Mouse (Mus musculus) adrenal gland, postnatal 36 days (tissue): ENCODE measurements around the gene Dclre1b. TPM values are rescaled to one million over a fixed set of nuclear protein-coding genes. Genes with fewer than 3 reads are reported as not detected.

Experiments used
- DNase-seq, 2 experiments: peaks; one replicate each; pipeline ENCODE4 v3.0.0; 2021; ENCODE audit warnings: mixed read lengths in 1 of 2
- total RNA-seq, 2 experiments: library from RNA; stranded (reverse); gene quantifications; 2 replicates each; pipeline ENCODE4 v1.2.3; 2021

Dclre1b gene
- total RNA-seq, 2 experiments from 2014 or later: 15.1 to 15.8 TPM

DNA sequence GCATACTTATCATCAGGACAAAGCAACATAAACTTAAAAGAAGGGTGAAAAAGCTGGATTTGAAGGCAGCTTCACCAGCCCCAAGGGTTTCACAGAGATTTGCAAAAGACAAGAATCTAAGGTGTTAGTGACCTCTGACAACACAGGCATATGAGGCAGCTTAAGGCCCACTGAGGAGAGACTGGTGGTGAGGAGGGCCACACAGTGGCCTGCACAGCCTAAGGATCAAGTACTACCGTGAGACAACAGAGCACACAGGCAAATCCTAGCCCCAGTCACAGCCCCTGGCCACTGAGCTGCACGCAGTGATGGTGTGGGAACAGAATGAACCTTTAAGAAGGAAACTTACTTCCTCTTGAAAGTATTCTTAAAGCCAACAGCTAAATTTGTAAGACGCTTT, 35.7 kb downstream of the Dclre1b start:
- DNase-seq: no peak

DNA sequence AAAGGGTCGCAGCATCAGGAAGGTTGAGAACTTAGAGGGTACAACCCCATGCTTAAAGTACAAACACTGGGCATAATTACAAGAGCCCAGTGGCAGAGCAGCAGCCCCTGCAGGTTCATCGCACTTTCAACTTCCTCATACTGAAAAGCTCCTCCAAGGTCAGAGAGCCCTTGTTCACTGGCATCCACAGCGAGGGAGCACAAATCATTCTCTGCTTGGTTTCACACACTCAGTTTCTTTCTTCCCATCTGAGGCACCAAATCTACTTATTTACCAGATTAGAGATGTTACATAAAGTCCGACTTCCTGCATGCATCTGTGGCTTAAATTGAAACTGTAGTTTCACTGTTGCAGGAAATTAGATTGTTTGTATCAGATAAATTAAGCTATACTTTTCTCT, 36.4 kb downstream of the Dclre1b start:
- DNase-seq: peak; percentile 22 to 33

DNA sequence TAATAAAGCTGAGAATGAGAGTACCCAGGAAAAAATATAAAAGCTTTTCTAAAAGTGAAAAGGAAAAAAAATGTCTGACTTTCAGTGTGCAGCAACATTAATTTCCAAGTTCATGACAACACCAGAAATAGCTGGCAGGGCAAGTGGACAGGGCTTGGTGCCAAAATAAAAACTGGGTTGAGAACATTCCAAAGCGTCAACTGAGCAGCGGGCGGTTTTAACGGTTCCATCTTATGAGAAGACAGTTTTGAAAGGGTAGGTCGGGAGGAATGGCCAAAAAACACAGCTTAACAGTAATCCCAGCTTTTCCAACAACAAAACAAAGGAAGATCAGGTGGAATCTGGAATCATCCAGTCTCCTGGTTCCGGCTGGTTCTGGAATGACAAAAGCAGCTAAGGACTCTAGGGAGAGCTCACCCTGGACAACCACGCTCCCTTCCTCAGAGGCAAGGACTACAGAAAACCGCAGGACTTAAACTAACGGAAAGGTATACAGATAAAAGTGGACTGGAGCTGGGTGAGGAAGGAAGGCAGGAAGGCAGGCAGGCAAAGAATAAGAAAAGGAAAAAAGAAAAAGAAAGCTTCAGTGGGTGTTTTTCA, 37.6 kb downstream of the Dclre1b start:
- peak; percentile 82 to 85 for DNase-seq

DNA sequence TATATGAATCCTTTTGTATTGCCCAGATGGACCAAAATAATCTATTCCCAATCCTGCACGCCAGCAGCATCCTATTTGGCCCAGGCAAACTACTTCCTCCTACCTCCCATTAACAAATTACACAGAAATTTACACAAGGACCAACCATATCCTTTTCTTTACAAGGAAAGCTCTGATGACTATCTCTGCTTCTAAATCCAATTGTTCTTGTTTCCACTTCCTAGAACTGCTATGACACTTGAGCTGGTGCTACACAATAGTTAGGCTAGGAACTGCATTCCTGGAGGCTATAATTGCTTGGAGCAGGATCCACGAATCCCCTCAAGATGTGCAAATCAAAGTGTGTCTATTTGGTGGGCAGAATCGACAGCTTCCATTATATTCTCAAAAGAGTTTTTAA, 42.5 kb downstream of the Dclre1b start:
- DNase-seq: no peak

DNA sequence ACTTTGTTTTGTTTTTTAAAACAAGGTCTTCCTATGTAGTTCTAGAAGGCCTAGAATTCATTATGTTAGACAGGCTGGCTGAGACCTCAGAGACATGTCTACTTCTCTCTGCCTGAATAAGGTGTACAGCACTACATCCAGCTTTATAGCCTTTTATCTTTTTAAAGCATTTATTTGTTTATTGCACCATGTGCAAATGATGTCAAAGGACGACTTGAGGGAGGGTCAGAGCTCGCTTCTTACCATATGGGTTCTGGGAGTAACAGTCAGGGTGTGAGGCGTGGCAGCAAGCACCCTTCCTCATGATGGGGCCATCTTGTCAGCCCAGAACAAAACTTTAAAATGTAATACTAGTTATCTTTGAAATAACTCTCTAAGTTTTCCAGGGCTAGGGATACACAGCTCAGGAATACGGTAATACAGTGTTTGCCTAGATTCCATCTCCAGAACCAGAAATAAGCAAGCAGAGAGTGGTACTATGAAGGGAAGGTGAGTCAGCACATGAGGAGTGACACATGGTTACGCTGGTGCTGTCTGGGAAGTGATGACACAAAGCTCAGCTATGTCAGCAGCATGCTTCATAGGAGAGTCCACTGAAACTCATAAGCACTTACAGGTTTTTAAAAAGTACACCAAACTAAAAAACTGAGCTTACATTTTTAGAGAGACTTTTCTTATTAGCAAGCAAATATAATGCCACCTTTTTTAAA, 49.8 kb downstream of the Dclre1b start:
- peak; percentile 40 to 46 for DNase-seq

DNA sequence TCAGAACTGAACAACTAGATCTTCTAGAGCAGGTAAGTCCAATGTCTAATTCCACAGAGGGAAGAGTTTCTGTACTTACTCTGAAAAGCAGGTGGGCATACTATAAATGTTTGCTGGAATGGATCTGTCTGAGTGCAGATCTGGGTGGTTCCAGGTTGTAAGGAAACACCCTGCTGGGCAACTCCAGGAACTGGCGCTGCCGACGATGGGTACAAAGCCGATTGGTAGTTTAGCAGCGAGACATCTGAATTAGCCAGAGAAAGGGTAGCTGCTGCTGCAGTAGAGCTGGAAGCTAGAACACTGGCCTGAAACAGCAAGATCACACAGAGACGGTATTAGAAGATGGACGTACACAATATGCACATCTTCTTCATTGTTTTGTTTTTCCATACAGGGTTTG, 50.8 kb downstream of the Dclre1b start:
- DNase-seq: no peak

DNA sequence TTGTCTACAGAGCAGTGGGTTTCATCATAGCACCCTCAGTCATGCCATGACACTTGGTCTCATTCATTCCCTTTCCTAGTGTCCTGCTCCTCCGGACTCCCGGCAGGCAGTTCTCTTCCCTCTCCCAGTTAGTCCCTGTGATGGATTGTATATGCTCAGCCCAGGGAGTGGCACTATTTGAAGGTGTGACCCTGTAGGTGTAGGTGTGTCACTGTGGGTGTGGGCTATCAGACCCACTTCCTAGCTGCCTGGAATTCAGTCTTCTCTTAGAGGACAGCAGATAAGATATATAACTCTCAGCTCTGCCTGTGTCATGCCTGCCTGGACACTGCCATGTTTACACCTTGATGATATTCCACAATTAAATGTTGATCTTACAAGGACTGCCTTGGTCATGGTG, 52.3 kb downstream of the Dclre1b start:
- DNase-seq: no peak

DNA sequence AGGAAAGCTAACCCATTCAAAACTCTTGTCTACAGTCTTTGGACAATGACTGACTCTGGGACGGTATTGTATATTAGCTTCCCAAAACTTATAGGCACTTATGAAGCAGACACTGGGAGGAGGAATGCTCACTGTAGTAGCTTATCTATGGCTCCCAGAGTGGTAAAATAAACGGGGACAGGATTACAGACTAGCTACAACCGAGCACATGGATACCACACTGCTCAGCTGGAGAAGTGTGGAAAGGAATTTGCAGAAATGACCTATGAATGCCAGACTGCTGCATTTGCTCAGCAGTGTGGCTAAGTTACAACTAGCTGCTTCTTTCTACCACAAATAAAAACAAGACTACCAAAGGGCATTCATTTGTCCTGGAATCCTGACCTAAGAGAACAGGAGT, 53.9 kb downstream of the Dclre1b start:
- DNase-seq: no peak

DNA sequence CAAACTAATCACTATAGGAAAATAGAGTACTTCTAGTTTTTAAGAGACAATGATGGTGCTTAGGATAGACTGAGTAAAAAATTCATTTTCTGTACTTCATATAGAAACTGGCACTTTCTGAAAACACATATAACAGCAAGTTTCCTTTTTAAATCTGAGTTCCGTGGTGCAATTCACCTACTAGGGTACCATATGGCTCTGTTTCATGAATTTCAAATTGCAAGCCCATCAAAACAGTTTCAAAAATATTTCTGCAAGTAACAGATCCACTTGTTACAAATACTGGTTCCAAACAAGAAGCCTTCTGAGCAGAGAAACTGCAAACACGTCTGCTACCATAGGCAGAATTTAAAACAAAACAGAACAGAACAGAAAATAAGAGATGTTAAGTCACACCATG, 57.7 kb downstream of the Dclre1b start:
- DNase-seq: no peak

Other genes starting within 250 kb of the Dclre1b start
- gene Syt6, start 234.2 kb downstream of the Dclre1b start, total RNA-seq: not detected
- gene Atg4a-ps, start 163.4 kb downstream of the Dclre1b start, total RNA-seq: 1 to 10 TPM in 1 of 2 experiments, not detected in 1; 2.1 TPM
- 10 to 100 TPM; 14.4 to 19.5 TPM for gene Olfml3, start 71.4 kb downstream of the Dclre1b start, total RNA-seq
- not detected for gene Gm10964, start 70.1 kb downstream of the Dclre1b start, total RNA-seq
- 100 to 1,000 TPM; 120 to 165 TPM for gene Hipk1, start 17.9 kb downstream of the Dclre1b start, total RNA-seq
- gene Ap4b1, start 76 bp upstream of the Dclre1b start, total RNA-seq: 10 to 100 TPM; 17.4 to 20.3 TPM
- gene Gm43064, start 129 bp upstream of the Dclre1b start, total RNA-seq: under 1 TPM; 0.13 to 0.30 TPM
- not detected for gene Bcl2l15, start 23.2 kb upstream of the Dclre1b start, total RNA-seq
- gene Ptpn22, start 50.4 kb upstream of the Dclre1b start, total RNA-seq: 1 to 10 TPM; 1.4 to 1.7 TPM
- 10 to 100 TPM; 16.0 to 18.4 TPM for gene Rsbn1, start 104.7 kb upstream of the Dclre1b start, total RNA-seq
- 10 to 100 TPM; 18.7 to 20.8 TPM for gene Phtf1, start 158.7 kb upstream of the Dclre1b start, total RNA-seq